Mouse (Mus musculus) hindbrain, postnatal 0 days (tissue): ENCODE data around the gene Lamp3. TPM values are rescaled to one million over a fixed set of nuclear protein-coding genes. Genes with fewer than 3 reads are reported as not detected.
A peak's percentile ranks its signal among the peaks of the same experiment; 100 is the strongest.
"Not testable (repeated sequence)": the region's sequence is repeated elsewhere in the genome, so short reads cannot be mapped to it uniquely, and the experiment has no call there.

Experiments
- ATAC-seq: fragments of 200-750 bp; cut with Nextera tagmentation; 2 replicates; pipeline ENCODE4 v1.8.0; 2017; ENCODE audit warnings: mild to moderate bottlenecking, moderate TSS enrichment, moderate library complexity
- DNase-seq: peaks from one replicate; pipeline ENCODE4 v3.0.0-alpha.2; 2015; ENCODE audit warnings: low spot score
- H3K27ac ChIP-seq: fragments of 300-500 bp; sonication (generic); 2 replicates; pipeline ENCODE4 v1.5.1; 2014; ENCODE audit warnings: mild to moderate bottlenecking
- H3K27me3 ChIP-seq: fragments of 300-500 bp; sonication (generic); 2 replicates; pipeline ENCODE4 v1.6.1; 2014; ENCODE audit warnings: low read length, mixed read lengths; ENCODE audit not compliant: insufficient read depth
- H3K36me3 ChIP-seq: fragments of 300-500 bp; sonication (generic); 2 replicates; pipeline ENCODE4 v1.6.1; 2014; ENCODE audit warnings: low read length, mixed read lengths; ENCODE audit not compliant: insufficient read depth
- H3K4me1 ChIP-seq: fragments of 300-500 bp; sonication (generic); 2 replicates; pipeline ENCODE4 v1.6.1; 2014; ENCODE audit warnings: antibody characterized with exemption, low read length, mixed read lengths; ENCODE audit not compliant: insufficient read depth
- H3K4me2 ChIP-seq: fragments of 300-500 bp; sonication (generic); 2 replicates; pipeline ENCODE4 v1.6.1; 2014; ENCODE audit warnings: low read depth, mild to moderate bottlenecking, low read length, moderate library complexity, mixed read lengths
- H3K4me3 ChIP-seq: fragments of 300-500 bp; sonication (generic); 2 replicates; pipeline ENCODE4 v1.5.1; 2014; ENCODE audit warnings: low read length
- H3K9ac ChIP-seq: fragments of 300-500 bp; sonication (generic); replicated peaks from 2 replicates; pipeline ENCODE4 v1.6.1; 2014; ENCODE audit warnings: mild to moderate bottlenecking, low read length, moderate library complexity, mixed read lengths
- H3K9me3 ChIP-seq: fragments of 300-500 bp; sonication (generic); 2 replicates; pipeline ENCODE4 v1.6.1; 2016; ENCODE audit warnings: low read length, mixed read lengths
- CTCF ChIP-seq: IDR thresholded peaks from 2 replicates; pipeline ENCODE4 v1.5.1; 2016; ENCODE audit warnings: antibody characterized with exemption, control low read depth, low read depth
- WGBS: fragments of 180-500 bp; shearing (Covaris S2); extraction: QIAGEN DNeasy Blood & Tissue Kit; methylation state at CpG from one replicate; pipeline ENCODE4 v1.1.7; 2014; 5-methylcytosine and 5-hydroxymethylcytosine counted together
- polyA plus RNA-seq: library from polyadenylated mRNA; unstranded; fragments of >200 nt; fragmentation: Nextera tagmentation; extraction: Ambion mirVana; gene quantifications from 2 replicates; pipeline ENCODE4 v1.2.1, GENCODE M21; 2015
- total RNA-seq: library from RNA; depleted of rRNA; stranded (reverse); fragments of >200 nt; gene quantifications from 2 replicates; pipeline ENCODE4 v1.2.3, GENCODE M21; 2014; rRNA removed

The Lamp3 gene
- total RNA-seq, result not detected in 2 replicates
- not detected in 2 replicates for polyA plus RNA-seq

- Histone ChIP-seq H3K4me3 (no peak within 1 kb of the TSS), H3K4me2 (no peak within 1 kb of the TSS), H3K36me3 (no peaks in the 10 kb centered on the region), H3K27ac (no peak within 1 kb of the TSS), H3K9me3 (no peaks in the 10 kb centered on the region), H3K9ac (no peak within 1 kb of the TSS), H3K4me1 (no peaks in the 10 kb centered on the region), H3K27me3 (no peaks in the 10 kb centered on the region)
- TF ChIP-seq CTCF, result no peak
- ATAC-seq (no peak), DNase-seq (no peak)
Observed at GRCm38 (mm10) chr16:19706216-19706615, at the start of gene Lamp3. Gene Lamp3 (minus strand): TSS chr16:19706375.

GRCm38 (mm10) chr16:19732896-19733295 is 26.7 kb upstream of the Lamp3 start:
- no peak overlapping the region for H3K9ac ChIP-seq
- no peaks in the 10 kb centered on the region for H3K9me3 ChIP-seq

GRCm38 (mm10) chr16:19724139-19724538 is 18.0 kb upstream of the Lamp3 start:
- not testable (repeated sequence) for ATAC-seq, H3K27ac ChIP-seq, H3K9ac ChIP-seq, H3K4me1 ChIP-seq, H3K4me3 ChIP-seq, H3K36me3 ChIP-seq, H3K27me3 ChIP-seq, H3K9me3 ChIP-seq, H3K4me2 ChIP-seq
- DNase-seq, result peak; percentile 20
- peak; percentile 65 for TF ChIP-seq CTCF
- WGBS, result 43% methylated on average over 2 of the region's 2 CpGs

More at GRCm38 (mm10) chr16:19732896-19733295, 26.7 kb upstream of the Lamp3 start:
- DNase-seq (no peak), ATAC-seq (no peak)
- no peak overlapping the region for H3K4me3 ChIP-seq
- H3K4me1 ChIP-seq, result no peaks in the 10 kb centered on the region
- WGBS, result 82% methylated on average over 1 of the region's 1 CpGs
- H3K27me3 ChIP-seq, result no peaks in the 10 kb centered on the region
- H3K27ac ChIP-seq, result no peak overlapping the region
- no peak for TF ChIP-seq CTCF
- H3K36me3 ChIP-seq, result no peaks in the 10 kb centered on the region
- no peak overlapping the region for H3K4me2 ChIP-seq

GRCm38 (mm10) chr16:19720959-19721358 is 14.8 kb upstream of the Lamp3 start:
- Histone ChIP-seq H3K27ac (no peak overlapping the region), H3K9ac (no peak overlapping the region), H3K4me1 (no peaks in the 10 kb centered on the region), H3K27me3 (no peaks in the 10 kb centered on the region), H3K36me3 (no peaks in the 10 kb centered on the region), H3K9me3 (no peaks in the 10 kb centered on the region), H3K4me2 (no peak overlapping the region), H3K4me3 (no peak overlapping the region)
- ATAC-seq (no peak), DNase-seq (no peak)
- WGBS, result 51% methylated on average over 2 of the region's 2 CpGs
- no peak for TF ChIP-seq CTCF

GRCm38 (mm10) chr16:19707381-19707780 is 1.2 kb upstream of the Lamp3 start:
- Histone ChIP-seq H3K27me3 (no peaks in the 10 kb centered on the region), H3K4me1 (no peaks in the 10 kb centered on the region), H3K27ac (no peak overlapping the region), H3K9ac (no peak overlapping the region), H3K36me3 (no peaks in the 10 kb centered on the region), H3K4me2 (no peak overlapping the region), H3K4me3 (no peak overlapping the region), H3K9me3 (no peaks in the 10 kb centered on the region)
- TF ChIP-seq CTCF, result no peak
- no peak for DNase-seq
- WGBS, result 76% methylated on average over 1 of the region's 1 CpGs
- no peak for ATAC-seq

GRCm38 (mm10) chr16:19699207-19699606 is 7.0 kb downstream of the Lamp3 start:
- DNase-seq (no peak), ATAC-seq (no peak)
- Histone ChIP-seq H3K4me3 (no peak overlapping the region), H3K27me3 (no peaks in the 10 kb centered on the region), H3K36me3 (no peaks in the 10 kb centered on the region), H3K27ac (no peak overlapping the region), H3K9ac (no peak overlapping the region), H3K4me1 (no peaks in the 10 kb centered on the region), H3K9me3 (no peaks in the 10 kb centered on the region), H3K4me2 (no peak overlapping the region)
- no peak for TF ChIP-seq CTCF

- H3K4me3 ChIP-seq, result no peak overlapping the region
- 92% methylated on average over 2 of the region's 2 CpGs for WGBS
- H3K9ac ChIP-seq, result no peak overlapping the region
- H3K9me3 ChIP-seq, result no peaks in the 10 kb centered on the region
- no peak for ATAC-seq
- DNase-seq, result no peak
- TF ChIP-seq CTCF, result no peak
- no peak overlapping the region for H3K27ac ChIP-seq
- no peaks in the 10 kb centered on the region for H3K27me3 ChIP-seq
- no peaks in the 10 kb centered on the region for H3K4me1 ChIP-seq
- no peak overlapping the region for H3K4me2 ChIP-seq
- no peaks in the 10 kb centered on the region for H3K36me3 ChIP-seq
Observed at GRCm38 (mm10) chr16:19670768-19671357, 35.3 kb downstream of the Lamp3 start.
